Mouse (Mus musculus) embryonic facial prominence, embryonic 15.5 days (tissue): ENCODE results near the gene Plch2. TPM values are rescaled to one million over a fixed set of nuclear protein-coding genes. Genes with fewer than 3 reads are reported as not detected.

Experiments
- ATAC-seq: fragments of 200-750 bp; cut with Nextera tagmentation; 2 replicates; pipeline ENCODE4 v1.8.0; 2017; ENCODE audit warnings: low read depth, moderate TSS enrichment; ENCODE audit not compliant: insufficient number of reproducible peaks, low FRiP score, low TSS enrichment
- H3K27ac ChIP-seq: fragments of 300-500 bp; sonication (generic); replicated peaks from 2 replicates; pipeline ENCODE4 v1.5.1; 2015; ENCODE audit warnings: mild to moderate bottlenecking, inconsistent platforms
- H3K27me3 ChIP-seq: fragments of 300-500 bp; sonication (generic); 2 replicates; pipeline ENCODE4 v1.6.1; 2015; ENCODE audit warnings: inconsistent platforms
- H3K36me3 ChIP-seq: fragments of 300-500 bp; sonication (generic); 2 replicates; pipeline ENCODE4 v1.6.1; 2015; ENCODE audit warnings: mild to moderate bottlenecking, inconsistent platforms
- H3K4me1 ChIP-seq: fragments of 300-500 bp; sonication (generic); 2 replicates; pipeline ENCODE4 v1.6.1; 2015; ENCODE audit warnings: inconsistent platforms
- H3K4me2 ChIP-seq: fragments of 300-500 bp; sonication (generic); replicated peaks from 2 replicates; pipeline ENCODE4 v1.6.1; 2015; ENCODE audit warnings: mild to moderate bottlenecking, inconsistent platforms
- H3K4me3 ChIP-seq: fragments of 300-500 bp; sonication (generic); replicated peaks from 2 replicates; pipeline ENCODE4 v1.5.1; 2015; ENCODE audit warnings: mild to moderate bottlenecking, inconsistent platforms
- H3K9ac ChIP-seq: fragments of 300-500 bp; sonication (generic); 2 replicates; pipeline ENCODE4 v1.6.1; 2015; ENCODE audit warnings: inconsistent platforms
- H3K9me3 ChIP-seq: fragments of 300-500 bp; sonication (generic); replicated peaks from 2 replicates; pipeline ENCODE4 v1.6.1; 2016; ENCODE audit warnings: inconsistent platforms
- WGBS: fragments of 180-500 bp; shearing (Covaris S2); methylation state at CpG from one replicate; pipeline ENCODE4 v1.1.7; 2015; 5-methylcytosine and 5-hydroxymethylcytosine counted together
- polyA plus RNA-seq: library from polyadenylated mRNA; unstranded; fragments of >200 nt; fragmentation: Nextera tagmentation; extraction: Ambion mirVana; gene quantifications from 2 replicates; pipeline ENCODE4 v1.2.1, GENCODE M21; 2015

The Plch2 gene
- polyA plus RNA-seq, 1 experiment from 2014 or later: 22.4 TPM

GRCm38 (mm10) chr4:155019336-155019847 lies 37.2 kb downstream of the Plch2 start:
- Histone ChIP-seq H3K9ac (no peak overlapping the region), H3K27ac (no peak overlapping the region), H3K4me3 (no peak overlapping the region), H3K4me1 (peaks cover 18% of the 10 kb centered on the region), H3K9me3 (no peaks in the 10 kb centered on the region), H3K36me3 (no peaks in the 10 kb centered on the region), H3K27me3 (no peaks in the 10 kb centered on the region), H3K4me2 (0 out of 2 replicates have a peak overlapping the region, but pooled peaks have one; percentile 18)
- ATAC-seq: peak; percentile 30; the same call in 1 of the 2 replicates
- 0% methylated on average over 10 of the region's 10 CpGs for WGBS

DNA sequence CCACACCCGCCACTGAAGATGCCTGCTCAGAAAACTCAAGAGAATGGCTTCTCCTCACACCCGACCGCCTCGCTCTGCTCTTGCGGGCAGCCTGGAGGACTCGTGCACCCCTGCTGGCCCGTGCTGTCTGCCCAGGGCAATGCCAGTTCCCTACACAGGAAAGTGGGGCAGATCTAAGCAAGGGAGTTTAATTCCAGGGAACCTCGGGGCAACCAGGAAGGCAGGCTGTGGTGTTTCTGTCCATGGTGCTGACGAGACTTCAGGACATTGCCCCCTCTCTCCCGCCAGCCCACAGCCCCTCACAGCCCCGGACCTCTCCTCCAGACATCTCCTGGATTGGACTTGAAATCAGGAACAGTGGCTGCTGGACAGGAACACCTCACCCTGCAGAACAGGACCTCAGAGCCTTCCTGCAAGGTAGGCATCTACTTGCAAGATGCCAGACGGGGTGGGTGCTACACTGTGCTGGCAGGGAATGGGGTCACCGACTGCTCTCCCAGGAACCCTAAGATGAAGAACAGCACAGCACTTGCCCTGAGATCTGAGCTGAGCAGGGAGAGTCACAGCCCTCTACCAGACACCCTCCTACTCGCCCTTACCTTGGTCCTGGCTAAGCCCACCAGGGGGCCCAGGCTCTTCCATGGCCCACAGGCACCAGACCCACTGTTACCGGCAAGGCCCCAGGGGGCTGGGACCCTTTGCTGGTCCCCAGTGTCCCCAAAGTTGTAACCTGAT lies 37.8 kb downstream of the Plch2 start:
- Histone ChIP-seq H3K4me3 (no peak overlapping the region), H3K9me3 (no peaks in the 10 kb centered on the region), H3K27me3 (no peaks in the 10 kb centered on the region), H3K36me3 (no peaks in the 10 kb centered on the region), H3K4me2 (0 out of 2 replicates have a peak overlapping the region, but pooled peaks have one; percentile 18), H3K27ac (no peak overlapping the region), H3K9ac (no peak overlapping the region), H3K4me1 (peaks cover 18% of the 10 kb centered on the region)
- ATAC-seq: 0 out of 2 replicates have a peak, but pooled peaks have one; percentile 11
- WGBS: 6% methylated on average over 15 of the region's 15 CpGs

GRCm38 (mm10) chr4:155018066-155018465 lies 38.5 kb downstream of the Plch2 start:
- WGBS: 70% methylated on average over 8 of the region's 8 CpGs
- ATAC-seq: no peak
- H3K9me3 ChIP-seq: no peaks in the 10 kb centered on the region
- no peak overlapping the region for H3K4me3 ChIP-seq
- no peaks in the 10 kb centered on the region for H3K27me3 ChIP-seq
- no peak overlapping the region for H3K9ac ChIP-seq
- peaks cover 18% of the 10 kb centered on the region for H3K4me1 ChIP-seq
- H3K27ac ChIP-seq: no peak overlapping the region
- no peaks in the 10 kb centered on the region for H3K36me3 ChIP-seq
- H3K4me2 ChIP-seq: no peak overlapping the region

GRCm38 (mm10) chr4:155017253-155017878 lies 39.2 kb downstream of the Plch2 start:
- Histone ChIP-seq H3K9me3 (no peaks in the 10 kb centered on the region), H3K36me3 (no peaks in the 10 kb centered on the region), H3K27ac (no peak overlapping the region), H3K4me3 (no peak overlapping the region), H3K4me2 (no peak overlapping the region), H3K9ac (no peak overlapping the region), H3K4me1 (peaks cover 18% of the 10 kb centered on the region), H3K27me3 (no peaks in the 10 kb centered on the region)
- WGBS: 68% methylated on average over 11 of the region's 11 CpGs
- ATAC-seq: no peak

DNA sequence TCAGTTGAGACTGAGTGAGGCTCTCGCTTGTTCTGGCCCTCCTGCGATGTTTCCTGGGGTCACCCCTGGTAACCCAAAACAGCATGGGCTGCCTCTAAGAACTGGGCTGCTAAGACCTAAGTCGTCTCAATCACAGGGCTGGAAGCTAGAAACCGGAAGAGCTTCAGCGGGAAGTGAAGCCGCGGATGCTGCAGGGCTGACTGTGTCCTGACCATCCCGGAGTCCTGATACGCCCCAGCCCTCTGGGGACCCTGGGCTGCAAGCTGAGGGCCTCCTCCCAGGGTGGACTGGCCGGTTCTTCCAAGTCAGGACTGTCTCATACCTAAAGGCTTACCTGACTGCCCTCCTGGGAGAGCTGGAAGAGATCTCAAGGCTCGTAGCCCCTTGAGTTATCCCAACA lies 39.8 kb downstream of the Plch2 start:
- no peaks in the 10 kb centered on the region for H3K27me3 ChIP-seq
- no peak overlapping the region for H3K4me3 ChIP-seq
- ATAC-seq: no peak
- no peaks in the 10 kb centered on the region for H3K36me3 ChIP-seq
- H3K9ac ChIP-seq: no peak overlapping the region
- H3K4me1 ChIP-seq: peaks cover 18% of the 10 kb centered on the region
- no peaks in the 10 kb centered on the region for H3K9me3 ChIP-seq
- no peak overlapping the region for H3K4me2 ChIP-seq
- WGBS: 57% methylated on average over 11 of the region's 11 CpGs
- no peak overlapping the region for H3K27ac ChIP-seq

GRCm38 (mm10) chr4:155015550-155015949 lies 41.0 kb downstream of the Plch2 start:
- no peak overlapping the region for H3K4me3 ChIP-seq
- H3K4me2 ChIP-seq: no peak overlapping the region
- no peak overlapping the region for H3K27ac ChIP-seq
- no peaks in the 10 kb centered on the region for H3K36me3 ChIP-seq
- WGBS: 55% methylated on average over 4 of the region's 4 CpGs
- no peaks in the 10 kb centered on the region for H3K27me3 ChIP-seq
- no peak for ATAC-seq
- H3K9ac ChIP-seq: no peak overlapping the region
- H3K4me1 ChIP-seq: peaks cover 18% of the 10 kb centered on the region
- H3K9me3 ChIP-seq: no peaks in the 10 kb centered on the region

DNA sequence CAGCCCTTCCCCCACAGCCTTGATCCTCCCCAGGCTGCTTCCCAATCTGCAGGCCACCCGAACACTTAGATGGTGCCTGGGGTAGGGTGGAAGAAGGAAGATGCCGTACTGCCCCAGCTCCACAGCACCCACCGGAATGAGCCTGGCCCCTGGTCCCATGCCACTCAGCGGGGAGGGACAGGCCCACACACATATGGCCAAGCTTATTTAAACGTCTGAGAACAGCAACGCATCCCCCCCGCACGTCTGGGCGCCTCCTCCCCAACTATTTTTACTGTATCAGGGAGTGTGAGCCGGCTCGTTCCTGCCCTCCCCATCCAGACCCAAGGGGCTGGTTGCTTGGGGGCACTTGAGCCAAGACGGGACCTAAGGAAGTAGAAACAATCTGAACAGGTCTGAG lies 41.8 kb downstream of the Plch2 start:
- Histone ChIP-seq H3K27ac (no peak overlapping the region), H3K36me3 (no peaks in the 10 kb centered on the region), H3K4me1 (peaks cover 17% of the 10 kb centered on the region), H3K27me3 (no peaks in the 10 kb centered on the region), H3K4me3 (no peak overlapping the region), H3K4me2 (no peak overlapping the region), H3K9ac (no peak overlapping the region), H3K9me3 (no peaks in the 10 kb centered on the region)
- no peak for ATAC-seq
- 51% methylated on average over 12 of the region's 12 CpGs for WGBS

GRCm38 (mm10) chr4:155014244-155014643 lies 42.3 kb downstream of the Plch2 start:
- WGBS: 62% methylated on average over 14 of the region's 14 CpGs
- H3K9ac ChIP-seq: no peak overlapping the region
- no peaks in the 10 kb centered on the region for H3K36me3 ChIP-seq
- no peak overlapping the region for H3K4me2 ChIP-seq
- no peaks in the 10 kb centered on the region for H3K9me3 ChIP-seq
- H3K27me3 ChIP-seq: no peaks in the 10 kb centered on the region
- no peak overlapping the region for H3K27ac ChIP-seq
- ATAC-seq: no peak
- H3K4me1 ChIP-seq: peaks cover 12% of the 10 kb centered on the region
- no peak overlapping the region for H3K4me3 ChIP-seq

DNA sequence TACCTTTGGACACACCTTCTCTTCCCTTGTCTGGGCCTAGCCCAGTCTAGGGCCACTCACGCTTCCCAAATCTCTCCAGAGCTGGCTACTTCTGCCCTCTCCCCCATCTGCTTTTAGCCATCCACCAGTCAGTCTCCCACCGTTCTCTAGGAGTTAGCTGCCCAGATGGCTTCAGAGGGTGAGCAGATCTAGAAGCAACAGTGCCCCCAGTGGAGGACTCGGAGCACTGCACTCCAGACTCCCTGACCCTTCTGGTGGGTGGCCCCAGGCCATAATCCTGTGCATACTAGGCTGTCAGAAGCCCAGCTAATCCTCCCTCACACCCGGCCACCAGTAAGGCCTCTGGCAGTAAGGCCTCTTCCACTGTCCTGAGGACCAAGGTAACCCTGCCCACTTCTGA lies 43.8 kb downstream of the Plch2 start:
- no peak for ATAC-seq
- H3K4me2 ChIP-seq: no peak overlapping the region
- no peaks in the 10 kb centered on the region for H3K36me3 ChIP-seq
- no peaks in the 10 kb centered on the region for H3K9me3 ChIP-seq
- WGBS: 5% methylated on average over 4 of the region's 4 CpGs
- H3K27me3 ChIP-seq: no peaks in the 10 kb centered on the region
- no peak overlapping the region for H3K27ac ChIP-seq
- H3K9ac ChIP-seq: no peak overlapping the region
- no peak overlapping the region for H3K4me3 ChIP-seq
- H3K4me1 ChIP-seq: no peaks in the 10 kb centered on the region

GRCm38 (mm10) chr4:155012115-155012514 lies 44.5 kb downstream of the Plch2 start:
- Histone ChIP-seq H3K27ac (no peak overlapping the region), H3K4me2 (no peak overlapping the region), H3K9me3 (no peaks in the 10 kb centered on the region), H3K4me3 (no peak overlapping the region), H3K4me1 (no peaks in the 10 kb centered on the region), H3K36me3 (no peaks in the 10 kb centered on the region), H3K27me3 (no peaks in the 10 kb centered on the region), H3K9ac (no peak overlapping the region)
- ATAC-seq: no peak
- 45% methylated on average over 2 of the region's 2 CpGs for WGBS

GRCm38 (mm10) chr4:155011312-155012025 lies 45.1 kb downstream of the Plch2 start:
- ATAC-seq: no peak
- no peak overlapping the region for H3K9ac ChIP-seq
- no peak overlapping the region for H3K27ac ChIP-seq
- no peaks in the 10 kb centered on the region for H3K36me3 ChIP-seq
- WGBS: 76% methylated on average over 8 of the region's 8 CpGs
- no peaks in the 10 kb centered on the region for H3K4me1 ChIP-seq
- no peaks in the 10 kb centered on the region for H3K27me3 ChIP-seq
- H3K4me2 ChIP-seq: no peak overlapping the region
- no peaks in the 10 kb centered on the region for H3K9me3 ChIP-seq
- H3K4me3 ChIP-seq: no peak overlapping the region
